Mouse (Mus musculus) gastrocnemius, postnatal 14 days (tissue): ENCODE measurements around the gene Papola. TPM values are rescaled to one million over a fixed set of nuclear protein-coding genes. Genes with fewer than 3 reads are reported as not detected.

ENCODE experiments used
- microRNA-seq, 2 experiments: library from miRNA; unstranded; fragments of <30 nt; microRNA quantifications; one replicate each; pipeline ENCODE4 v1.2.0; 2021
- total RNA-seq, 2 experiments: library from RNA; stranded (reverse); gene quantifications; 2 replicates each; pipeline ENCODE4 v1.2.3; 2021

Papola gene
- total RNA-seq, 2 experiments from 2014 or later, result 64.5 to 70.9 TPM

Small RNAs within 50 kb of the gene (microRNA-seq; reads per million reads assigned to microRNA genes)
- gene Gm22120, result 0 to 1.0 reads per million in 2 experiments

Other genes starting within 250 kb of the Papola start
- 1 to 10 TPM in 1 of 2 experiments, under 1 TPM in 1; 0.82 to 1.8 TPM for gene Bdkrb2, start 221.5 kb upstream of the Papola start, total RNA-seq
- not detected for gene Bdkrb1, start 181.6 kb upstream of the Papola start, total RNA-seq
- gene Gskip, start 99.9 kb upstream of the Papola start, total RNA-seq, result 1 to 10 TPM; 4.5 to 5.6 TPM
- 10 to 100 TPM; 14.0 to 14.6 TPM for gene Atg2b, start 99.5 kb upstream of the Papola start, total RNA-seq
- gene Ak7, start 78.7 kb upstream of the Papola start, total RNA-seq, result not detected
- gene Vrk1, start 225.5 kb downstream of the Papola start, total RNA-seq, result 1 to 10 TPM; 5.2 to 6.1 TPM